Mouse (Mus musculus) CH12F3 (cell line): Measurements from ENCODE around the gene Gstp3.
"Not testable (repeated sequence)": the region's sequence is repeated elsewhere in the genome, so short reads cannot be mapped to it uniquely, and the experiment has no call there.

Experiments
- in situ Hi-C: fragments of 300-500 bp; cut with MboI; formaldehyde crosslinking; loops from 2 replicates; pipeline ENCODE4 v1.14.3; 2020; ENCODE audit warnings: low sequenced_read_pairs

Gstp3 gene

DNA sequence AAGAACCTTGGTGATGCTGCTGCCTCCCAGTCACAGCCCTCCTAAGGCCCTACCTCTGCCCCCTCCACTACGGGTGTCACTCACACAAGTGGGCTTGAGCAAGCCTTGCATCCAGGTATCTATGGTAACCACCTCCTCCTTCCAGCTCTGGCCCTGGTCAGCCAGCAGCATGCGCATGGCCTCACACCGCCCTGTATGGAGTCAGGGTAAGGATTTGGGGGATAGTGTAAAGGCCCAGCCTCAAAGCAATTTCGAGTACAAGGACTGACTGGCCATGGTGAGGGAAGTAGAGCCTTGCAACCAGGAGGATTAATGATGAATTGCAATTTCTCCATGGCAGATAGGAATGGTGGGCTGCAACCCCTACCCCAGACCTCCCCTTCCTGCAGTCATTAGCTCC is 17.9 kb downstream of the Gstp3 start:
- in situ Hi-C loops = not testable (repeated sequence)

DNA sequence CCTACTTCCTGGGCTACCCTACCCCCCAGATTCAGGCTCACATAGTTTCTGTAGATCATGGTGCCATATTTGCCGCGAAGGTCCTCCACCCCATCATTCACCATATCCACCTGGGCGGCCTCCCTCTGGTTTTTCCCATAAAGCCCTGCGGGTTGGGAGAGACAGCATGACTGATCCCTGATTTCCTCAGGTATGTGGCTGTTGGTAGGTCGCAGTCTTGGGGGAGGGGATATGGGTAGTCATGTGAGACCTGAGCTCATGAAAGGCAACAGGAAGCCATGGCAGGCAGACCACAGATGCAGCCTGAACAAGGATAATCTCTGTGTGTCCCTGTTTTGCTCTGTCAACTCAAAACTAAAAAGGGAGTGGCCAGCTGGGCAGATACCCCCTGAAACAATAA is 18.4 kb downstream of the Gstp3 start:
- in situ Hi-C loops = not testable (repeated sequence)

GRCm38 (mm10) chr19:4037788-4038232 is 21.6 kb downstream of the Gstp3 start, which contains the start of gene Gstp1:
Gene Gstp1, minus strand, starts transcription at chr19:4037985.
- in situ Hi-C loops = no loop called here

DNA sequence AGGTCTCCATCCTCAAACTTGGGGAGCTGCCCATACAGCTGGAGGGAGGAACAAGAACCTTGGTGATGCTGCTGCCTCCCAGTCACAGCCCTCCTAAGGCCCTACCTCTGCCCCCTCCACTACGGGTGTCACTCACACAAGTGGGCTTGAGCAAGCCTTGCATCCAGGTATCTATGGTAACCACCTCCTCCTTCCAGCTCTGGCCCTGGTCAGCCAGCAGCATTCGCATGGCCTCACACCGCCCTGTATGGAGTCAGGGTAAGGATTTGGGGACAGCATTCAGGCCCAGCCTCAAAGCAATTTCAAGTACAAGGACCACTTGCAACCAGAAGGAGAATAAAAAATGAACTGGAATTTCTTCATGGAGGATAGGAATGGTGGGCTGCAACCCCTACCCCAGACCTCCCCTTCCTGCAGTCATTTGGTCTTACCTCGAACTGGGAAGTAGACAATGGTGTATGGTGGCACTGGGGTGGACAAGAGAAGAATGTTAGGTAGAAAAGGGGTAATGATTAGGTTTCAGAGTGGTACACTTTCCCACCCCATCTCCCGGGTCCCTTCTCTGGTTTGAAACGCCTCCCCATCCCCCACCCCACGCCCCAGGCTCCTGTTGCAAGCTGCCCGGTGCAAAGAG is 22.1 kb downstream of the Gstp3 start:
- in situ Hi-C loops = not testable (repeated sequence)

- in situ Hi-C loops = no loop called here
Measured at GRCm38 (mm10) chr19:4036327-4037045, 22.9 kb downstream of the Gstp3 start.

DNA sequence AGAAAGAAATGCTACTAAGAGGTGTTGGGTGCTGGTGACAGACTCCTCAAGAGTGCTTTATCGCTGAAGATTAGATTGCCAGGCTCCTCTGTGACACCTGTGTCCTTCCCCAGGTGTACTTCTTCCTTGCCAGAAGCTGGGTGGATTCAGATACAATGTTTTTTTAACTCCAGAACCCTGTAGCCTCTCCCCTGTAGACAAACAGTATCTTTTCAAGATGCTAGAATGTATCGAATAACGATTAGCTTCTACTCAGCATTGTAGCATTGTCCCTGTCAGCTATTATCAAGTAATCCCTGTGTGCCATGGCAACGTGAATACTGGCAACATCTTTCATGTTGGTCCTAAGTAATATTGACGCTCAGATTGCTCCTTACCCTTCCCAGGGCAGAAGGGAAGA is 25.6 kb downstream of the Gstp3 start:
- in situ Hi-C loops = no loop called here

- in situ Hi-C loops = no loop called here
Measured at GRCm38 (mm10) chr19:4033298-4033697, 26.1 kb downstream of the Gstp3 start.

DNA sequence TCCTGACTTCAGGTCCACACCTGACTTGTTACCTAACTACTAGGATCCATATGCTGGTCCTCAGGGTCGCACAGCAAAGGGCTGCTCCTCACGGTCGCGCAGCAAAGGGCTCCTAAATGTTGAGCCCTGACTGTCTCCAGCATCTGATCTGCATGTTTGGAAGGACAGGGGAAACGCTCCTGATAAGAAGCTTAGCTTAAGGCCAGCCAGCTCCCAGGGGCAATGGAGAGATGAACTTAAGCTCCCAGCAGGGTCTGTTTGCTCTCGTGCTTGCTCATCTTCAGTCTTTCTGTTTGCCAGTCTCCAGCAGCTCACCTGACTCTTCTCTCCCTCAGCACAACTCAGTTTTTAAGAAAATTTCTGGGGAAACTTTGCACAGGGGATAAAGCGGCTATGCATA is 26.7 kb downstream of the Gstp3 start:
- in situ Hi-C loops = no loop called here

- in situ Hi-C loops = no loop called here
Measured at GRCm38 (mm10) chr19:4027576-4027975, 31.8 kb downstream of the Gstp3 start.

DNA sequence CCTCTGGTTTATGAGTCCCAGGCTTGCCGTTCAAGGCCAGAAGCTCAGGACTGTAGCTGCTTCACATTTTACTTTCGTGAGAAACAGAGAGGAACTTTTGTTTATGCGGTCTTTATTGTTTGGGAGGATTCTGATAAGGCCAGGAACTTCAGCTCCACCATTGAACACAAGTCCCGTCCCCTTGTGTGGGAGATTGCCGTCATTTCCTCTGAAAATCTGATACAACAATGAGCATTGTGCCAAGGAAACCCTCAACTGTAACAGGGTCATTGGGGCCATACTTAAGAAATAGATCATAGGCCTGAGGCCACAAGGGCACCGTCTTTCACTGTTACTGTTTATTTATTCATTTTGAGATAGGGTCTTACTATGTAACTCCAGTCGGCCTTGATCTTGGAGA is 36.2 kb downstream of the Gstp3 start:
- in situ Hi-C loops = no loop called here

DNA sequence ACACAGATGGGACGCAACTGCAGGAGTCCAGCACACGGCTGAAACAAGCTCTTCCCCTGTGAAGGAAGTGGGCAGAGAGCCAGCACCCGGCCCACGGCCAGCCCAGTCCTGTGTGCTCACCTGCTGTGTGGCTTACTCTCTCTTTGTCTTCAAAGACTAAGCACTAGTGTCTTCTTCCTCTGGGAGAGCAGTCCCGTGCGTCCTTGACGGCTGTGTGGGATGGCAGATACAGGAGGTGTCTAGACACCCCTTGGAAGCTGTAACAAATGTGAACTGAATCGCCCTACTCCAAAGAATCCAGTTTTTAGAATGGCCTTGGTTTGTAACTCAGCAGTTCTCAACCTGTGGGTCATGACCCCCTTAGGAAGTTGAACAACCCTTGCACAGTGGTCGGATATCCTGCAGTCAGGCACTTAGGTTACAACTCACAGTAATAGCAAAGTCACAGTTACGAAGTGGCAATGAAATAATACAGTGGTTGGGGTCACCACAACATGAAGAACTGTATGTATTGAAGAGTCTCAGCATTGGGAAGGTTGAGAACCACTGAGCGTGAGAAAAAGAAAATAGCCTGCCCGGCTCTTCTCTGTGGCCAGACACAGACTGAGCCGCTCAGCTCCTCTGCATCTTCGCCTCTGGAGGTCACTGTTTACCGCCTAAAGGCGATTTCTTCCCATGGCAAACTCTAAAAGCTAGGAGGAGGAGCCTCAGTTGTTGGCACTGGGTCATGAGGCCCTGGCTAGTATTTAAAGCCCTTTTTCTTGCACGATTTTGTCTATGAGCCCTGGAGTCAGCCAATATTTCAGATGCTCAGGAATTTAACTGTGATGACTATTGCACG is 40.4 kb downstream of the Gstp3 start:
- in situ Hi-C loops = no loop called here

GRCm38 (mm10) chr19:4017921-4018587 is 41.3 kb downstream of the Gstp3 start:
- in situ Hi-C loops = no loop called here

DNA sequence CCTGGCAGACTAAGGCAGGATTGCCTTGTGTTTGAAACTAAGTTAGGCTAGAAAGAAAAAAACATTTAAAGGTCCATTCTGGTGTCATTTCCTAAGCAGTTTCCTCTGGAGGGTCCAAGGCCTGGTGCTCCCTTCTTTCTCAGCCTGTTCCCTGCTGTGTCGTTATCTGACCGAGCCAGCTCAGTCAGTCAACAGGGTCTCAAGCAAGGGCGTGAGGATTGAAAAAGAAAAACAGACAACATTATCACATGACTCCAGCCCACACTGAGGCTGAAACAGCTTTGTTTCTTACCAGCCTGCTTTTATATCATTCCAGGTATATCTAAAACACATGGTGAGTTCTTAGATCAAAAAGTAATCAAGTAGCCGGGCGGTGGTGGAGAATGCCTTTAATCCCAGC is 43.7 kb downstream of the Gstp3 start:
- in situ Hi-C loops = no loop called here

DNA sequence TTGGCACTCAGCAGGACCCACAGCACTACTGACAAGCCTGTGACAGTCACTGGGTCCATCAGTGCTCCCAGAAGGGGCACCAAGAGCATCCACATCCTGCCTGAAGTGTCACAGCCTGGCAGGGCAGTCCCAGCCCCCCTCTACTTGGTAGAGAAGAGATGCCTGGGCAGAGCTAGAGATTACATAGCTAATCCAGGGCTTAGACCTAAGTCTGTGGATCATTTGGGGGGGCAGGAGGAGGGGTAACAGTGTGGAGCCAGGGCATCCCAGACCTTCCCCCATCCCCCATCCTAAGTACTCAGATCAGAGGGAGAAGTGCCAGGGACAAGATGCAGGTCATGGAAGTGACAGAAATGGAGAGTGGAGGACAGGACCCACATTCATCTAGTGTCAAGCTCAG is 44.6 kb downstream of the Gstp3 start:
- in situ Hi-C loops = no loop called here

DNA sequence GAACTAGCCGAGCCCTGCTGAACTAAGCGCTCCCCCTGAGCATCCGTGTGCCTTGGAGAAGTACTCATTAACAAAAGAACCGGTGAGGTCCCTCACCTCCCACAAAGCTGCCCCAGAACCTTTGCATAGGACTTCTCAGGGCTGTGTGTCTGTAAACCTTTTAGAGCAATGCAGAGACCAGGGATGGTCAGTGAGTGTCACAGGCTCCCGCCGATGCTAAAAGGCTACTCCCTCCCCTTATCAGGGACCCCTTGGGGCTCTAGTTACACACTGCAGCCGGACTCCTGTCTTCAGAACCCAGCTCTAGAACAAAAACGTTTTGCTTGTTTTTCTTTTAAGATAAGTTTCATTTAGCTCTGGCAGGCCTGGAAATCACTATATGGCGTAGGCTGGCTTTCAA is 46.3 kb downstream of the Gstp3 start:
- in situ Hi-C loops = no loop called here

GRCm38 (mm10) chr19:4012432-4013022 is 46.8 kb downstream of the Gstp3 start, which contains the start of gene Ndufv1:
Gene Ndufv1, minus strand, starts transcription at chr19:4012806.
- in situ Hi-C loops = no loop called here

DNA sequence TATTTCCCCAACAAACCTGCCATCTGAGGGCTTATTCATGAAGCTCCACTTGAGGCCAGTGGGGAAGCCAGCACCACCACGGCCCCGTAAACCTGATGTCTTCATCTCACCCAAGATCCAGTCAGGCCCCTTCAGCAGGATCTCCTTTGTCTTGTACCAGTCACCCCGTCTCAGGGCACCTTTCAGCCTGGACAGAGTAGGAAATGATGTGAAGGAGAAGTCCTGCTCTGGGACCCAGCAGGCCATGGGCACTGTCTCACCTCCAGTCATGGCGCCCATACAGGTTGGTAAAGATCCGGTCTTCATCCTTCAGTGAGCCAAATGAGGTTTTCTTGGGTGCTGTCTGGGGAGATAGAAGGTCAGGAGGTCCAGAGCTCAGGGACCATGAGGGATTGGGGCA is 48.3 kb downstream of the Gstp3 start:
- in situ Hi-C loops = no loop called here
